Mouse (Mus musculus): ENCODE measurements around the gene Chd8. TPM values are rescaled to one million over a fixed set of nuclear protein-coding genes. Genes with fewer than 3 reads are reported as not detected.

Chd8 gene
- polyA plus RNA-seq, 1 experiment from 2014 or later = 55.4 TPM

- DNase-seq (ENCODE audit: low spot score) (no peak), ATAC-seq (ENCODE audit: insufficient number of reproducible peaks, low FRiP score, low TSS enrichment, low read depth) (no peak)
- no peaks in the 10 kb centered on the region for H3K9me3 ChIP-seq (ENCODE audit: control insufficient read depth, low read length)
- no peak overlapping the region for H3K4me2 ChIP-seq (ENCODE audit: low read depth, severe bottlenecking)
- no peaks in the 10 kb centered on the region for H3K27me3 ChIP-seq (ENCODE audit: control insufficient read depth, insufficient read depth, low read length)
- WGBS = 96% methylated on average over 7 of the region's 7 CpGs
- no peak overlapping the region for H3K9ac ChIP-seq (ENCODE audit: low read length)
- no peak overlapping the region for H3K4me3 ChIP-seq (ENCODE audit: low read depth, low read length)
- H3K27ac ChIP-seq (replicated peaks; ENCODE audit: low read depth, low read length) = no peak overlapping the region
- no peaks in the 10 kb centered on the region for H3K4me1 ChIP-seq (ENCODE audit: control insufficient read depth, insufficient read depth, low read length)
- H3K36me3 ChIP-seq (ENCODE audit: control insufficient read depth, insufficient read depth, low read length) = peaks cover 27% of the 10 kb centered on the region
Observed at GRCm38 (mm10) chr14:52235165-52235564, 22.4 kb downstream of the Chd8 start.

DNA sequence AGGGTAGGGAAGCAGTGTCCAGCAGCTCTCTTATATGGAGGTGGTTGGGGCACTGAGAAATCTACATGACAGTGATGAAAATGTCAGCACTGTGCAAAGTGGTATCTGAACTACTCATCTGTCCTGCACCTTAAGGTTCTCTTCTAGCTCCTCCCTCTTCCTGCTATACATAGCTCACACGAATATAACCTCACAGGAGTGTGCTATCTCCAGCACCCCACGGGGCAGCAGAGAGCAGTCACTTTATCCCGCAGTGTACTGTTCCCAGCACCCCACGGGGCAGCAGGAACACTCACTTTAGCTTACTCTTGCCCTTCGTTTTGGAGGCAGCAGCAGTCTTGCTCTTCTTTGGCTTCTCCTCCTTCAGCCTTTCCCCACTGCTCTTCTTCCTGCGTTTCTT, 25.3 kb downstream of the Chd8 start:
- H3K36me3 ChIP-seq (ENCODE audit: control insufficient read depth, insufficient read depth, low read length) = peaks cover 30% of the 10 kb centered on the region
- H3K9me3 ChIP-seq (ENCODE audit: control insufficient read depth, low read length) = no peaks in the 10 kb centered on the region
- H3K27me3 ChIP-seq (ENCODE audit: control insufficient read depth, insufficient read depth, low read length) = no peaks in the 10 kb centered on the region
- H3K4me1 ChIP-seq (ENCODE audit: control insufficient read depth, insufficient read depth, low read length) = no peaks in the 10 kb centered on the region
- H3K9ac ChIP-seq (ENCODE audit: low read length) = no peak overlapping the region
- WGBS = 92% methylated on average over 6 of the region's 6 CpGs
- H3K4me2 ChIP-seq (ENCODE audit: low read depth, severe bottlenecking) = no peak overlapping the region
- ATAC-seq (ENCODE audit: insufficient number of reproducible peaks, low FRiP score, low TSS enrichment, low read depth) = no peak
- DNase-seq (ENCODE audit: low spot score) = no peak
- H3K27ac ChIP-seq (replicated peaks; ENCODE audit: low read depth, low read length) = no peak overlapping the region
- no peak overlapping the region for H3K4me3 ChIP-seq (ENCODE audit: low read depth, low read length)

DNA sequence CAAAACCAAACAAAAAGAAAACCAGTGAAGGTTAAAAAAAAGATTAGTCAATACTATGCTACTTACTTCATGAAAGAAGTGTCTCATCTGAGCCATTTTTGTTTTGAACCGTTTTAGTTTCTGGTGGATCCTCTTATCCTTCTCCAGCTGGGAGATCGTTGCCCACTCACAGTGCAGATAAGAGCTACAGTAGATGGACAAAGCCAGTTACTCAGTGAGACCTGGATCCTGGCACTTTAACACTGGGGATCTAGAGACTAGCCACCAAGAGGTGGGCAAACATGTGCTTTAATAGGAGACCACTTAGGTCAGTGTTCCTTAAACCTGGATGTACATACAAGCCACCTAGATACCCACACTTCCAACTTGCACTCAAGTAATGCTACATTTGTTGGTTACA, 31.6 kb downstream of the Chd8 start:
- 96% methylated on average over 2 of the region's 2 CpGs for WGBS
- H3K4me2 ChIP-seq (ENCODE audit: low read depth, severe bottlenecking) = no peak overlapping the region
- DNase-seq (ENCODE audit: low spot score) = no peak
- H3K9me3 ChIP-seq (ENCODE audit: control insufficient read depth, low read length) = no peaks in the 10 kb centered on the region
- ATAC-seq (ENCODE audit: insufficient number of reproducible peaks, low FRiP score, low TSS enrichment, low read depth) = no peak
- no peak overlapping the region for H3K4me3 ChIP-seq (ENCODE audit: low read depth, low read length)
- H3K36me3 ChIP-seq (ENCODE audit: control insufficient read depth, insufficient read depth, low read length) = peaks cover 16% of the 10 kb centered on the region; the same call in 1 of the 2 replicates
- H3K27ac ChIP-seq (replicated peaks; ENCODE audit: low read depth, low read length) = no peak overlapping the region
- no peak overlapping the region for H3K9ac ChIP-seq (ENCODE audit: low read length)
- no peaks in the 10 kb centered on the region for H3K4me1 ChIP-seq (ENCODE audit: control insufficient read depth, insufficient read depth, low read length)
- no peaks in the 10 kb centered on the region for H3K27me3 ChIP-seq (ENCODE audit: control insufficient read depth, insufficient read depth, low read length)

DNA sequence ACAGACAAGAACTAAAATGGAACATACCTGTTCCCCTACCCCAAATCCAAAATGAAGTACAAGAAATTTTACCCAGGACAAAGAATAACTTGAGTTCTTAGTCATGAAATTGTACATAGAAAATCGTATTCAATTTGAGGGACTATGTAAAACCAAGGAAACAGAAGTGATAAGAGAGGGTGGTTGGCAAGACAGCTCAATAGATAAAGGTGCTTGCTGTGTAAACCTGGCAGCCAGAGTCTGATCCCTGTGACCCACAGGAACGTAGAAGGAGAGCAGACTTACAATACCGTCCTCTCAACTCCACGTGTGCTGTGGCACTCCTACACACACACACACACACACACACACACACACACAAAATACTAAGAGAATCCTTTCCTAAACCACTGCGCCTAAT, 40.3 kb downstream of the Chd8 start:
- DNase-seq (ENCODE audit: low spot score) = no peak
- WGBS = 95% methylated on average over 5 of the region's 5 CpGs
- Histone ChIP-seq H3K9ac (ENCODE audit: low read length) (no peak overlapping the region), H3K4me1 (ENCODE audit: control insufficient read depth, insufficient read depth, low read length) (no peaks in the 10 kb centered on the region), H3K27ac (replicated peaks; ENCODE audit: low read depth, low read length) (no peak overlapping the region), H3K36me3 (ENCODE audit: control insufficient read depth, insufficient read depth, low read length) (peaks cover 24% of the 10 kb centered on the region), H3K27me3 (ENCODE audit: control insufficient read depth, insufficient read depth, low read length) (no peaks in the 10 kb centered on the region), H3K9me3 (ENCODE audit: control insufficient read depth, low read length) (no peaks in the 10 kb centered on the region), H3K4me2 (ENCODE audit: low read depth, severe bottlenecking) (no peak overlapping the region), H3K4me3 (ENCODE audit: low read depth, low read length) (no peak overlapping the region)
- no peak for ATAC-seq (ENCODE audit: insufficient number of reproducible peaks, low FRiP score, low TSS enrichment, low read depth)

- H3K4me3 ChIP-seq (ENCODE audit: low read depth, low read length) = no peak overlapping the region
- no peaks in the 10 kb centered on the region for H3K27me3 ChIP-seq (ENCODE audit: control insufficient read depth, insufficient read depth, low read length)
- peaks cover 3% of the 10 kb centered on the region; the same call in 1 of the 2 replicates for H3K4me1 ChIP-seq (ENCODE audit: control insufficient read depth, insufficient read depth, low read length)
- ATAC-seq (ENCODE audit: insufficient number of reproducible peaks, low FRiP score, low TSS enrichment, low read depth) (no peak), DNase-seq (ENCODE audit: low spot score) (no peak)
- 93% methylated on average over 4 of the region's 4 CpGs for WGBS
- H3K27ac ChIP-seq (replicated peaks; ENCODE audit: low read depth, low read length) = no peak overlapping the region
- no peak overlapping the region for H3K4me2 ChIP-seq (ENCODE audit: low read depth, severe bottlenecking)
- peaks cover 9% of the 10 kb centered on the region for H3K36me3 ChIP-seq (ENCODE audit: control insufficient read depth, insufficient read depth, low read length)
- H3K9ac ChIP-seq (ENCODE audit: low read length) = no peak overlapping the region
- H3K9me3 ChIP-seq (ENCODE audit: control insufficient read depth, low read length) = no peaks in the 10 kb centered on the region
Observed at GRCm38 (mm10) chr14:52199412-52199811, 58.2 kb downstream of the Chd8 start.

DNA sequence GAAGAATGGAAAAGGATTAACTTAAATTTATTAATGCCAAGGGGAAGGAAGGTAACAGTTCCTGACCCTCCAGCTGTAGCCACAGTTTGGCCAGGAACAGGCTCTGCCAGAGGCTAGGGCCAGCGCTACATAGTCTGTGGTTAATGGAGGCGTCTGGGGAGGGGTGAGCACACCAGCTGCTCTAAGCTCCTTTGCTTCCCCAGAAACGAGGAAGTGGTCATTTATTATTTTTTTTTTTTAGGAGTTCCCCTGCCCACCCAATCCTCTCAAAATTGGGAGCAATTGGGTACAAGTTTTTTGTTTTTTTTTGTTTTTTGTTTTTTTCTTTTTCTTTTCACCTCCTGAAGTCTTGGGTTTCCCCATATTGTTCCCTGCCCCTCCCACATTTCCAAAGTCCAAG, 59.4 kb downstream of the Chd8 start:
- Histone ChIP-seq H3K9ac (ENCODE audit: low read length) (0 out of 2 replicates have a peak overlapping the region, but pooled peaks have one; percentile 40), H3K4me2 (ENCODE audit: low read depth, severe bottlenecking) (peak overlapping the region; percentile 72), H3K9me3 (ENCODE audit: control insufficient read depth, low read length) (no peaks in the 10 kb centered on the region), H3K4me3 (ENCODE audit: low read depth, low read length) (peak overlapping the region; percentile 92), H3K36me3 (ENCODE audit: control insufficient read depth, insufficient read depth, low read length) (peaks cover 11% of the 10 kb centered on the region), H3K4me1 (ENCODE audit: control insufficient read depth, insufficient read depth, low read length) (peaks cover 3% of the 10 kb centered on the region; the same call in 1 of the 2 replicates), H3K27me3 (ENCODE audit: control insufficient read depth, insufficient read depth, low read length) (no peaks in the 10 kb centered on the region), H3K27ac (replicated peaks; ENCODE audit: low read depth, low read length) (0 out of 2 replicates have a peak overlapping the region, but pooled peaks have one; percentile 14)
- ATAC-seq (ENCODE audit: insufficient number of reproducible peaks, low FRiP score, low TSS enrichment, low read depth) (no peak), DNase-seq (ENCODE audit: low spot score) (peak; percentile 29)
- WGBS = 18% methylated on average over 3 of the region's 3 CpGs

- under 1% methylated on average over 57 of the region's 59 CpGs for WGBS
- H3K36me3 ChIP-seq (ENCODE audit: control insufficient read depth, insufficient read depth, low read length) = peaks cover 12% of the 10 kb centered on the region
- peak; percentile 93 for ATAC-seq (ENCODE audit: insufficient number of reproducible peaks, low FRiP score, low TSS enrichment, low read depth)
Observed at GRCm38 (mm10) chr14:52197156-52197878, 60.3 kb downstream of the Chd8 start, which contains the start of gene Supt16. Gene Supt16 (minus strand): TSS chr14:52197416.

GRCm38 (mm10) chr14:52196230-52197155, 61.1 kb downstream of the Chd8 start:
- Histone ChIP-seq H3K4me3 (ENCODE audit: low read depth, low read length) (peak overlapping the region; percentile 92), H3K4me2 (ENCODE audit: low read depth, severe bottlenecking) (peak overlapping the region; percentile 72), H3K27ac (replicated peaks; ENCODE audit: low read depth, low read length) (peak overlapping the region; percentile 98), H3K4me1 (ENCODE audit: control insufficient read depth, insufficient read depth, low read length) (peaks cover 3% of the 10 kb centered on the region; the same call in 1 of the 2 replicates), H3K36me3 (ENCODE audit: control insufficient read depth, insufficient read depth, low read length) (peaks cover 10% of the 10 kb centered on the region), H3K9me3 (ENCODE audit: control insufficient read depth, low read length) (no peaks in the 10 kb centered on the region), H3K9ac (ENCODE audit: low read length) (peak overlapping the region; percentile 99), H3K27me3 (ENCODE audit: control insufficient read depth, insufficient read depth, low read length) (no peaks in the 10 kb centered on the region)
- WGBS = under 1% methylated on average over 57 of the region's 59 CpGs
- DNase-seq (ENCODE audit: low spot score) = no peak
- ATAC-seq (ENCODE audit: insufficient number of reproducible peaks, low FRiP score, low TSS enrichment, low read depth) = no peak

More at GRCm38 (mm10) chr14:52197156-52197878, 60.3 kb downstream of the Chd8 start, which contains the start of gene Supt16:
- H3K4me1 ChIP-seq (ENCODE audit: control insufficient read depth, insufficient read depth, low read length) = peaks cover 3% of the 10 kb centered on the region; the same call in 1 of the 2 replicates
- H3K4me2 ChIP-seq (ENCODE audit: low read depth, severe bottlenecking) = peak within 1 kb of the TSS; percentile 72
- no peaks in the 10 kb centered on the region for H3K27me3 ChIP-seq (ENCODE audit: control insufficient read depth, insufficient read depth, low read length)
- peak within 1 kb of the TSS; percentile 99 for H3K9ac ChIP-seq (ENCODE audit: low read length)
- peak within 1 kb of the TSS; percentile 92 for H3K4me3 ChIP-seq (ENCODE audit: low read depth, low read length)
- H3K9me3 ChIP-seq (ENCODE audit: control insufficient read depth, low read length) = no peaks in the 10 kb centered on the region
- peak within 1 kb of the TSS; percentile 98 for H3K27ac ChIP-seq (replicated peaks; ENCODE audit: low read depth, low read length)
- peak; percentile 91 for DNase-seq (ENCODE audit: low spot score)
